In genomic region chr2:120207926-120208325, GRCm38 (mm10) we compare ENCODE assay signal across 23 mouse cellular contexts. TPM values are rescaled to one million over a fixed set of nuclear protein-coding genes. Genes with fewer than 3 reads are reported as not detected.
"Had no signal": no experiment of that assay in that cellular context is flagged by ENCODE, and none has a peak within 500 bp of the region (broad histone marks: within the 10 kb centered on the region; RNA-seq: fewer than 3 reads in every experiment).

No protein-coding gene starts in this region.

- H3K27ac ChIP-seq: limb, embryonic 12.5 days; limb, embryonic 15.5 days; liver, embryonic 14.5 days; macrophage; midbrain, embryonic 12.5 days; midbrain, embryonic 15.5 days; neural tube, embryonic 12.5 days; neural tube, embryonic 15.5 days had no signal

- H3K4me3 ChIP-seq: limb, embryonic 12.5 days; limb, embryonic 15.5 days; midbrain, embryonic 12.5 days; midbrain, embryonic 15.5 days; neural tube, embryonic 12.5 days; neural tube, embryonic 15.5 days had no signal

- H3K4me1 ChIP-seq: limb, embryonic 12.5 days; limb, embryonic 15.5 days; midbrain, embryonic 12.5 days; midbrain, embryonic 15.5 days; neural tube, embryonic 12.5 days; neural tube, embryonic 15.5 days had no signal

- DNase-seq: kidney, adult 18-20 months; kidney, adult 9 months; kidney, postnatal 14 days; kidney, postnatal 4 days; left cerebral cortex, postnatal 4 days; liver, postnatal 0 days; lung, embryonic 14.5 days; retina, postnatal 1 day; right cerebral cortex, postnatal 25 days; spleen, adult 18-20 months; thymus, adult 18-20 months; thymus, postnatal 14 days had no signal

- H3K27me3 ChIP-seq: limb, embryonic 12.5 days; limb, embryonic 15.5 days; midbrain, embryonic 12.5 days; midbrain, embryonic 15.5 days; neural tube, embryonic 12.5 days; neural tube, embryonic 15.5 days had no signal

- H3K4me2 ChIP-seq: limb, embryonic 12.5 days; limb, embryonic 15.5 days; liver, embryonic 11.5 days; lung, embryonic 14.5 days; midbrain, embryonic 12.5 days; midbrain, embryonic 15.5 days; neural tube, embryonic 12.5 days; neural tube, embryonic 15.5 days had no signal

- ATAC-seq: liver, postnatal 0 days; lung, postnatal 0 days; midbrain, embryonic 15.5 days had no signal

- H3K36me3 ChIP-seq: limb, embryonic 12.5 days; limb, embryonic 15.5 days; midbrain, embryonic 12.5 days; midbrain, embryonic 15.5 days; neural tube, embryonic 12.5 days; neural tube, embryonic 15.5 days had no signal

- H3K9ac ChIP-seq: limb, embryonic 12.5 days; limb, embryonic 15.5 days; liver, embryonic 14.5 days; liver, postnatal 0 days; lung, embryonic 14.5 days; midbrain, embryonic 12.5 days; midbrain, embryonic 15.5 days; neural tube, embryonic 12.5 days; neural tube, embryonic 15.5 days had no signal

- H3K9me3 ChIP-seq: limb, embryonic 12.5 days; limb, embryonic 15.5 days; midbrain, embryonic 12.5 days; midbrain, embryonic 15.5 days; neural tube, embryonic 12.5 days; neural tube, embryonic 15.5 days had no signal

RNA-seq across cellular contexts. Expression of gene Pla2g4e, which starts 37.2 kb away (rescaled TPM):
- total RNA-seq: megakaryocyte, adult 5-6 weeks had no signal
- polyA plus RNA-seq: liver, embryonic 11.5 days; liver, embryonic 14.5 days; liver, postnatal 0 days; lung, embryonic 14.5 days; lung, postnatal 0 days; macrophage had no signal
